Mouse (Mus musculus) testis, adult 2 months (tissue): Measurements from ENCODE around the gene Mylk.

Experiments used
- CTCF ChIP-seq: fragments of 200-500 bp; IDR thresholded peaks from 2 replicates; pipeline ENCODE4 v1.5.1; 2012; ENCODE audit warnings: low read depth, mild to moderate bottlenecking, inconsistent platforms, low read length, moderate library complexity; ENCODE audit not compliant: control insufficient read depth, insufficient read depth, insufficient replicate concordance
- POLR2A ChIP-seq: fragments of 200-500 bp; IDR thresholded peaks from 2 replicates; pipeline ENCODE4 v1.6.1; 2012; ENCODE audit warnings: low read depth, mild to moderate bottlenecking, inconsistent platforms, low read length, moderate library complexity; ENCODE audit not compliant: control insufficient read depth

- TF ChIP-seq CTCF = no peak
- no peak for TF ChIP-seq POLR2A
Observed at GRCm38 (mm10) chr16:34855136-34855535, 110.1 kb downstream of the Mylk start.
